Mouse (Mus musculus): Measurements from ENCODE around the gene Gm1113. TPM values are rescaled to one million over a fixed set of nuclear protein-coding genes. Genes with fewer than 3 reads are reported as not detected.

The Gm1113 gene
- total RNA-seq, 2 experiments from 2014 or later = not detected

GRCm38 (mm10) chr9:35529796-35530195 lies 11.7 kb upstream of the Gm1113 start:
- no peak for DNase-seq (ENCODE audit: extremely low spot score in 1 of 2, low spot score in 1 of 2)

- DNase-seq (ENCODE audit: extremely low spot score in 1 of 2, low spot score in 1 of 2) = no peak
Observed at GRCm38 (mm10) chr9:35529141-35529540, 11.1 kb upstream of the Gm1113 start.

GRCm38 (mm10) chr9:35523941-35524411 lies 5.9 kb upstream of the Gm1113 start:
- DNase-seq (ENCODE audit: extremely low spot score in 1 of 2, low spot score in 1 of 2) = peak; percentile 47 to 72

GRCm38 (mm10) chr9:35523541-35523940 lies 5.5 kb upstream of the Gm1113 start:
- no peak for DNase-seq (ENCODE audit: extremely low spot score in 1 of 2, low spot score in 1 of 2)

- DNase-seq (ENCODE audit: extremely low spot score in 1 of 2, low spot score in 1 of 2) = no peak
Observed at GRCm38 (mm10) chr9:35522821-35523515, 4.9 kb upstream of the Gm1113 start.

- DNase-seq (ENCODE audit: extremely low spot score in 1 of 2, low spot score in 1 of 2) = no peak
Observed at GRCm38 (mm10) chr9:35522241-35522640, 4.2 kb upstream of the Gm1113 start.

GRCm38 (mm10) chr9:35520631-35521348 lies 2.7 kb upstream of the Gm1113 start:
- no peak for DNase-seq (ENCODE audit: extremely low spot score in 1 of 2, low spot score in 1 of 2)

- DNase-seq (ENCODE audit: extremely low spot score in 1 of 2, low spot score in 1 of 2) = no peak
Observed at GRCm38 (mm10) chr9:35516711-35517110, 1.4 kb downstream of the Gm1113 start.

GRCm38 (mm10) chr9:35516182-35516581 lies 1.9 kb downstream of the Gm1113 start:
- DNase-seq (ENCODE audit: extremely low spot score in 1 of 2, low spot score in 1 of 2) = no peak

- no peak for DNase-seq (ENCODE audit: extremely low spot score in 1 of 2, low spot score in 1 of 2)
Observed at GRCm38 (mm10) chr9:35513900-35514299, 4.2 kb downstream of the Gm1113 start.

GRCm38 (mm10) chr9:35508234-35508633 lies 9.8 kb downstream of the Gm1113 start:
- DNase-seq (ENCODE audit: extremely low spot score in 1 of 2, low spot score in 1 of 2) = peak; percentile 18 to 20

GRCm38 (mm10) chr9:35502361-35503000 lies 15.6 kb downstream of the Gm1113 start:
- no peak for DNase-seq (ENCODE audit: extremely low spot score in 1 of 2, low spot score in 1 of 2)

- no peak for DNase-seq (ENCODE audit: extremely low spot score in 1 of 2, low spot score in 1 of 2)
Observed at GRCm38 (mm10) chr9:35499946-35500345, 18.1 kb downstream of the Gm1113 start.

GRCm38 (mm10) chr9:35495471-35495870 lies 22.6 kb downstream of the Gm1113 start:
- no peak for DNase-seq (ENCODE audit: extremely low spot score in 1 of 2, low spot score in 1 of 2)

- no peak for DNase-seq (ENCODE audit: extremely low spot score in 1 of 2, low spot score in 1 of 2)
Observed at GRCm38 (mm10) chr9:35494937-35495336, 23.1 kb downstream of the Gm1113 start.

GRCm38 (mm10) chr9:35493733-35494092 lies 24.4 kb downstream of the Gm1113 start:
- no peak for DNase-seq (ENCODE audit: extremely low spot score in 1 of 2, low spot score in 1 of 2)

GRCm38 (mm10) chr9:35493033-35493732 lies 24.9 kb downstream of the Gm1113 start:
- no peak for DNase-seq (ENCODE audit: extremely low spot score in 1 of 2, low spot score in 1 of 2)

GRCm38 (mm10) chr9:35491109-35491866 lies 26.8 kb downstream of the Gm1113 start:
- DNase-seq (ENCODE audit: extremely low spot score in 1 of 2, low spot score in 1 of 2) = no peak

GRCm38 (mm10) chr9:35488496-35488895 lies 29.6 kb downstream of the Gm1113 start:
- DNase-seq (ENCODE audit: extremely low spot score in 1 of 2, low spot score in 1 of 2) = no peak

GRCm38 (mm10) chr9:35486616-35487015 lies 31.5 kb downstream of the Gm1113 start:
- DNase-seq (ENCODE audit: extremely low spot score in 1 of 2, low spot score in 1 of 2) = no peak

Measured in layer of hippocampus, postnatal 25 days (tissue).